Mouse (Mus musculus): ENCODE measurements around the gene Hist1h3d. TPM values are rescaled to one million over a fixed set of nuclear protein-coding genes. Genes with fewer than 3 reads are reported as not detected.

The Hist1h3d gene
- total and polyA plus RNA-seq, 3 experiments = 0.94 to 182 (median 13.5) TPM

GRCm38 (mm10) chr13:23583387-23584068 lies 8.0 kb downstream of the Hist1h3d start:
- in situ Hi-C loops (cut with MboI; ENCODE audit: low pct_ligation_motif_present, low pct_unique_long_range_greater_than_20kb, low sequenced_read_pairs) = no loop called here
- peak overlapping the region in 1 of 3 experiments; percentile 9 for H3K4me3 ChIP-seq (replicated peaks in 1 of 3; ENCODE audit: low read depth in 2 of 3, low read length in 2 of 3, poor library complexity in 1 of 3)

GRCm38 (mm10) chr13:23584331-23584730 lies 8.8 kb downstream of the Hist1h3d start:
- dilution Hi-C loops (cut with MboI; ENCODE audit: extremely low pct_ligation_motif_present, extremely low pct_unique_long_range_greater_than_20kb, low sequenced_read_pairs) (no loop called here), in situ Hi-C loops (cut with MboI; ENCODE audit: low pct_ligation_motif_present, low pct_unique_long_range_greater_than_20kb, low sequenced_read_pairs) (no loop called here)
- Histone ChIP-seq H3K36me3 (replicated peaks in 1 of 2; ENCODE audit: control insufficient read depth in 1 of 2, insufficient read depth in 1 of 2, low read length in 1 of 2) (no peaks in the 10 kb centered on the region), H3K4me2 (ENCODE audit: insufficient read depth, low read depth, poor library complexity, severe bottlenecking) (peak overlapping the region; percentile 96), H3K4me3 (replicated peaks in 1 of 3; ENCODE audit: low read depth in 2 of 3, low read length in 2 of 3, poor library complexity in 1 of 3) (peak overlapping the region in 1 of 3 experiments; percentile 24), H3K27me3 (replicated peaks) (no peaks in the 10 kb centered on the region), H3K9me3 (replicated peaks; ENCODE audit: low read length) (no peaks in the 10 kb centered on the region), H3K27ac (ENCODE audit: insufficient read depth, low read depth) (peak overlapping the region; percentile 86), H3K4me1 (ENCODE audit: control insufficient read depth in 1 of 2, insufficient read depth in 2 of 2) (peaks cover 3 to 47% of the 10 kb centered on the region in 2 experiments), H3K9ac (ENCODE audit: insufficient read depth, low read depth) (peak overlapping the region; percentile 98), H3K79me2 (replicated peaks; ENCODE audit: control insufficient read depth, extremely low read depth, insufficient read depth, poor library complexity, severe bottlenecking) (no peaks in the 10 kb centered on the region)
- peak; percentile 52 for DNase-seq (ENCODE audit: extremely low read depth)
- TF ChIP-seq ZNF384 (IDR thresholded peaks at IDR 0.05; ENCODE audit: low read depth, low read length) (no peak), HCFC1 (IDR thresholded peaks at IDR 0.05; ENCODE audit: low read depth, low read length) (no peak), ELF1 (IDR thresholded peaks at IDR 0.05; ENCODE audit: low read depth, low read length) (peak; percentile 37; the same call in 1 of the 2 replicates), E2F4 (IDR thresholded peaks at IDR 0.05; ENCODE audit: insufficient replicate concordance, low read depth, low read length) (no peak)

More at GRCm38 (mm10) chr13:23583387-23584068, 8.0 kb downstream of the Hist1h3d start:
- dilution Hi-C loops (cut with MboI; ENCODE audit: extremely low pct_ligation_motif_present, extremely low pct_unique_long_range_greater_than_20kb, low sequenced_read_pairs) = no loop called here
- Histone ChIP-seq H3K27ac (ENCODE audit: insufficient read depth, low read depth) (peak overlapping the region; percentile 93), H3K4me1 (ENCODE audit: control insufficient read depth in 1 of 2, insufficient read depth in 2 of 2) (peaks cover 3 to 39% of the 10 kb centered on the region in 2 experiments), H3K4me2 (ENCODE audit: insufficient read depth, low read depth, poor library complexity, severe bottlenecking) (peak overlapping the region; percentile 78), H3K79me2 (replicated peaks; ENCODE audit: control insufficient read depth, extremely low read depth, insufficient read depth, poor library complexity, severe bottlenecking) (no peaks in the 10 kb centered on the region), H3K9me3 (replicated peaks; ENCODE audit: low read length) (no peaks in the 10 kb centered on the region), H3K36me3 (replicated peaks in 1 of 2; ENCODE audit: control insufficient read depth in 1 of 2, insufficient read depth in 1 of 2, low read length in 1 of 2) (no peaks in the 10 kb centered on the region), H3K9ac (ENCODE audit: insufficient read depth, low read depth) (peak overlapping the region; percentile 98), H3K27me3 (replicated peaks) (no peaks in the 10 kb centered on the region)
- no peak for TF ChIP-seq TBP (conservative IDR thresholded peaks at IDR 0.05; ENCODE audit: low read depth, low read length)
- TF ChIP-seq RAD21 (IDR thresholded peaks at IDR 0.05; ENCODE audit: low read depth, low read length) = no peak
- no peak for TF ChIP-seq HCFC1 (IDR thresholded peaks at IDR 0.05; ENCODE audit: low read depth, low read length)
- no peak for TF ChIP-seq E2F4 (IDR thresholded peaks at IDR 0.05; ENCODE audit: insufficient replicate concordance, low read depth, low read length)
- TF ChIP-seq POLR2A (IDR thresholded peaks at IDR 0.05; ENCODE audit: low read depth, low read length) = 0 out of 2 replicates have a peak, but pooled peaks have one; percentile 19
- no peak for TF ChIP-seq TCF12 (IDR thresholded peaks at IDR 0.05; ENCODE audit: low read depth, low read length)
- TF ChIP-seq MEF2A (IDR thresholded peaks at IDR 0.05; ENCODE audit: borderline replicate concordance, low read depth, low read length) = no peak
- peak; percentile 37 for DNase-seq (ENCODE audit: extremely low read depth)

- Histone ChIP-seq H3K4me3 (replicated peaks in 1 of 3; ENCODE audit: low read depth in 2 of 3, low read length in 2 of 3, poor library complexity in 1 of 3) (peak overlapping the region; percentile 23 to 47 (median 45)), H3K9me3 (replicated peaks; ENCODE audit: low read length) (no peaks in the 10 kb centered on the region), H3K27ac (ENCODE audit: insufficient read depth, low read depth) (peak overlapping the region; percentile 94), H3K9ac (ENCODE audit: insufficient read depth, low read depth) (peak overlapping the region; percentile 98), H3K36me3 (replicated peaks in 1 of 2; ENCODE audit: control insufficient read depth in 1 of 2, insufficient read depth in 1 of 2, low read length in 1 of 2) (no peaks in the 10 kb centered on the region), H3K4me2 (ENCODE audit: insufficient read depth, low read depth, poor library complexity, severe bottlenecking) (peak overlapping the region; percentile 96), H3K27me3 (replicated peaks) (no peaks in the 10 kb centered on the region), H3K4me1 (ENCODE audit: control insufficient read depth in 1 of 2, insufficient read depth in 2 of 2) (peaks cover 3 to 49% of the 10 kb centered on the region in 2 experiments), H3K79me2 (replicated peaks; ENCODE audit: control insufficient read depth, extremely low read depth, insufficient read depth, poor library complexity, severe bottlenecking) (no peaks in the 10 kb centered on the region)
- in situ Hi-C loops (cut with MboI; ENCODE audit: low pct_ligation_motif_present, low pct_unique_long_range_greater_than_20kb, low sequenced_read_pairs) (no loop called here), dilution Hi-C loops (cut with MboI; ENCODE audit: extremely low pct_ligation_motif_present, extremely low pct_unique_long_range_greater_than_20kb, low sequenced_read_pairs) (no loop called here)
- DNase-seq (ENCODE audit: extremely low read depth) = peak; percentile 88
- peak; percentile 51; the same call in 1 of the 2 replicates for TF ChIP-seq MAFK (IDR thresholded peaks at IDR 0.05; ENCODE audit: insufficient replicate concordance, low read length)
- TF ChIP-seq CTCF (conservative IDR thresholded peaks at IDR 0.05 in 1 of 2, IDR thresholded peaks at IDR 0.05 in 1 of 2; ENCODE audit: low read depth in 2 of 2, low read length in 2 of 2) = no peak
- 0 out of 2 replicates have a peak, but pooled peaks have one; percentile 26 for TF ChIP-seq JUND (conservative IDR thresholded peaks at IDR 0.05; ENCODE audit: low read depth, low read length)
- TF ChIP-seq NRF1 (IDR thresholded peaks at IDR 0.05; ENCODE audit: low read depth, low read length) = peak; percentile 42
- TF ChIP-seq PAX5 (IDR thresholded peaks at IDR 0.05; ENCODE audit: low read length) = no peak
- TF ChIP-seq HCFC1 (IDR thresholded peaks at IDR 0.05; ENCODE audit: low read depth, low read length) = peak; percentile 37
- TF ChIP-seq JUN (IDR thresholded peaks at IDR 0.05; ENCODE audit: insufficient read depth, low read depth, low read length) = no peak
- TF ChIP-seq MXI1 (IDR thresholded peaks at IDR 0.05; ENCODE audit: low read depth, low read length) = no peak
- TF ChIP-seq ZMIZ1 (IDR thresholded peaks at IDR 0.05; ENCODE audit: low read depth, low read length) = peak; percentile 95
- peak; percentile 18; the same call in 1 of the 2 replicates for TF ChIP-seq SMC3 (IDR thresholded peaks at IDR 0.05; ENCODE audit: low read depth, low read length)
- TF ChIP-seq MEF2A (IDR thresholded peaks at IDR 0.05; ENCODE audit: borderline replicate concordance, low read depth, low read length) = peak; percentile 65; the same call in 1 of the 2 replicates
- peak; percentile 94 for TF ChIP-seq POLR2A (IDR thresholded peaks at IDR 0.05; ENCODE audit: low read depth, low read length)
- TF ChIP-seq MYC (IDR thresholded peaks at IDR 0.05; ENCODE audit: low read depth, low read length) = no peak; the same call in 1 of the 2 replicates
- no peak for TF ChIP-seq E2F4 (IDR thresholded peaks at IDR 0.05; ENCODE audit: insufficient replicate concordance, low read depth, low read length)
- no peak for TF ChIP-seq RAD21 (IDR thresholded peaks at IDR 0.05; ENCODE audit: low read depth, low read length)
- no peak for TF ChIP-seq ZKSCAN1 (IDR thresholded peaks at IDR 0.05; ENCODE audit: borderline replicate concordance, low read depth, low read length)
- TF ChIP-seq MAZ (IDR thresholded peaks at IDR 0.05; ENCODE audit: low read depth, low read length) = no peak
- TF ChIP-seq SIN3A (IDR thresholded peaks at IDR 0.05; ENCODE audit: low read length) = peak; percentile 85
Observed at GRCm38 (mm10) chr13:23585029-23585441, 9.5 kb downstream of the Hist1h3d start.

Measured in CH12.LX (cell line).